Mouse (Mus musculus) activated CD4-positive, CD25-positive, alpha-beta regulatory T cell (primary cell): ENCODE results near the gene Syt2. TPM values are rescaled to one million over a fixed set of nuclear protein-coding genes. Genes with fewer than 3 reads are reported as not detected.

Experiments used
- polyA plus RNA-seq, 2 experiments: library from polyadenylated mRNA; unstranded; fragments of 100-300 nt; shearing (Covaris generic); gene quantifications; one replicate each; pipeline ENCODE4 v1.2.1; 2017

Syt2 gene
- polyA plus RNA-seq = under 1 TPM in 1 of 2 experiments, not detected in 1; 0.22 TPM

GRCm38 (mm10) chr1:134646261-134646962 is at the start of gene Syt2:
Syt2 (plus strand) TSS chr1:134646677.

Other genes starting within 250 kb of the Syt2 start
- gene Cyb5r1, start 241.1 kb upstream of the Syt2 start, polyA plus RNA-seq = 10 to 100 TPM; 19.6 to 21.5 TPM
- gene Adipor1, start 231.3 kb upstream of the Syt2 start, polyA plus RNA-seq = 10 to 100 TPM; 74.3 to 93.2 TPM
- 10 to 100 TPM; 17.2 to 19.3 TPM for gene Klhl12, start 191.1 kb upstream of the Syt2 start, polyA plus RNA-seq
- gene Rabif, start 152.0 kb upstream of the Syt2 start, polyA plus RNA-seq = 10 to 100 TPM; 42.6 to 45.4 TPM
- gene Mgat4e, start 97.0 kb upstream of the Syt2 start, polyA plus RNA-seq = not detected
- gene Kdm5b, start 86.5 kb upstream of the Syt2 start, polyA plus RNA-seq = 10 to 100 TPM; 39.9 to 46.3 TPM